Mouse (Mus musculus) embryonic fibroblast, embryonic 13.5 days (primary cell): ENCODE data around the gene Nos3. TPM values are rescaled to one million over a fixed set of nuclear protein-coding genes. Genes with fewer than 3 reads are reported as not detected.
A peak's percentile ranks its signal among the peaks of the same experiment; 100 is the strongest.

Experiments used
- H3K27ac ChIP-seq: 2 replicates; pipeline ENCODE4 v1.5.1; 2012; ENCODE audit warnings: low read length, control low read depth, inconsistent platforms; ENCODE audit not compliant: insufficient read depth
- H3K4me1 ChIP-seq: 2 replicates; pipeline ENCODE4 v1.6.1; 2011; ENCODE audit warnings: low read length; ENCODE audit not compliant: control insufficient read depth, insufficient read depth
- H3K4me3 ChIP-seq: 2 replicates; pipeline ENCODE4 v1.5.1; 2011; ENCODE audit warnings: mild to moderate bottlenecking, control low read depth, low read length; ENCODE audit not compliant: insufficient read depth
- CTCF ChIP-seq: IDR thresholded peaks from 2 replicates; pipeline ENCODE4 v1.5.1; 2011; ENCODE audit warnings: mild to moderate bottlenecking, control low read depth, low read length, moderate library complexity, borderline replicate concordance; ENCODE audit not compliant: insufficient read depth
- POLR2A ChIP-seq: IDR thresholded peaks from 2 replicates; pipeline ENCODE4 v1.6.1; 2011; ENCODE audit warnings: low read depth, mild to moderate bottlenecking, control low read depth, low read length, moderate library complexity
- polyA plus RNA-seq: library from polyadenylated mRNA; stranded (reverse); fragments of >200 nt; gene quantifications from 2 replicates; pipeline ENCODE4 v1.2.4, GENCODE M21; 2011; ENCODE audit warnings: low read depth; ENCODE audit not compliant: missing spikeins, insufficient read length

Nos3 gene
- polyA plus RNA-seq, 1 experiment = not detected

DNA sequence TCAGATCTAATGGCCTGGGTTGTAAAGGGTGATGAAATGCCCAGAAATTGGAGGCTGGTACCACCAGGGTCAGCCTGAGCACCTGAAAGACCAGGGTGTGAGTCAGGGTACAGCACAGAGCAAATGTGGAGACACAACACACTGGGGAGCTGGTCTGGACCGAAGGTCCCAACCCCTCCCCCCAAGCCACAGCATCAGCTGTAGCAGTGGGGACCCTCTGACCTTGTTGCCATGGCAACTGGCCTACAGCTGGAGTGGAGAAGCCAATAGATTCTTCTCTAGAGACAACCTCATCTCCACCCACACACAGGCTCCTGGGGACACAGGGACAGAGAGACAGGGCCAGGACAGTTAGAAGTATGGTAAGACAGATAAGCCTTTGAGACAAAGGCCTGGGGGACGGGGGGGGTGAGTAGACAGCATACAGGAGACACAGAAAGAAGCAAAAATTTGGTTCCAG is 20.6 kb upstream of the Nos3 start:
- Histone ChIP-seq H3K4me3 (no peak overlapping the region), H3K27ac (no peak overlapping the region), H3K4me1 (peaks cover 3% of the 10 kb centered on the region; the same call in 1 of the 2 replicates)
- TF ChIP-seq CTCF = no peak
- TF ChIP-seq POLR2A = no peak

GRCm38 (mm10) chr5:24344477-24345051 is 20.0 kb upstream of the Nos3 start:
- Histone ChIP-seq H3K4me1 (peaks cover 3% of the 10 kb centered on the region; the same call in 1 of the 2 replicates), H3K27ac (no peak overlapping the region), H3K4me3 (no peak overlapping the region)
- no peak for TF ChIP-seq CTCF
- TF ChIP-seq POLR2A = no peak

GRCm38 (mm10) chr5:24346313-24346712 is 18.3 kb upstream of the Nos3 start:
- Histone ChIP-seq H3K4me1 (peaks cover 3% of the 10 kb centered on the region; the same call in 1 of the 2 replicates), H3K27ac (no peak overlapping the region), H3K4me3 (no peak overlapping the region)
- no peak for TF ChIP-seq POLR2A
- TF ChIP-seq CTCF = no peak

DNA sequence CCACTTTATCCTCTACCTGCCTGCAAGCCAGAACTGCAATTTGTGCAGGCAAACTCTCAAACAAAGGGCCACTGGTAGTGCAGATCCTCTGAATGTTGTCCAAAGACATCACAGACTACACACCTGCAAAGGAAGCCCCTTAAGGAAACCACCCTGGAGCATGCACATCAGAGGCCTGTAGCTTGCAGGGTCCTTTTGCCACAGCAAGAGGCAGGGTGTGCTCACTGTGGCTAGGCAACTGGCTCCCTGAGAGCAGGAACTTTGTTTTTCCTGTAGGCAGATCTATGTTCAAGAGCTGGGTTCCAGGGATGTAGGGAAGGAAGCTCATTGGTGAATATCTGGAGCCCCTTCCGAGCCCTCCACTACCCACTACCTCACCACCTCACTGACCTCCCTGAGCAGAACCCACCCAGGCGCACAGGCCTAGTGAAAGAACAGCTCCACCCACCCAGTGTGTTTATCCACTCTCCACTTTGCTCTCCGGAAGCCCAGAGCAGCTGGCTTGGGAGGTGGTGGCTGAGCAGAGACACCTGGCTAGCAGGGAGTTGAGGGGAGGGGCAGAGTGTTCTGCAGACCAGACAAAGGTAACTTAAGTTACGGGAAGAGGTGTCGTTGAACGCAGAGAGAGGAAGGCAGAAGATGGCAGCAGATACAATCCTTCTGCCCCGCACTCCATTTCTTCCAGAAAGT is 17.3 kb upstream of the Nos3 start:
- TF ChIP-seq POLR2A (no peak), CTCF (no peak)
- Histone ChIP-seq H3K4me3 (no peak overlapping the region), H3K27ac (no peak overlapping the region), H3K4me1 (peaks cover 3% of the 10 kb centered on the region; the same call in 1 of the 2 replicates)

DNA sequence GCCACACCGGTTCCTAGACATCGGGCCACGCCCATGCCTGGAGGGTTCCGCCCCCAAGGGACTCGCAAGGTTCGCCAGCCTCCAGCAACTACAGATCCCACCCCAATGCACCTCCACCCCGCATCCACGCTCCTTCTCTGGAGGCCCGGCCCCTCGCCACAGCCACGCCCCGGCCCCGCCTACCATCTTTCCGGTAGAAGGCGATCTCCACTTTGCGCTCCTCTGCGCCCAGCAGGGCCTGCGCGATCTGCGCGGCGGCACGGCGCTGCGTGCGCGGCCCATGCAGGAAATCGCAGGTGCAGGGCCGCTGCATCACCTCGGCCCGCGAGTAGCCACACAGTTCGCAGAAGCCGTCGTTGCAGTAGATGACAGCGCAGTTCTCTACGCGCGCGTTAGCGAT is 16.5 kb upstream of the Nos3 start:
- no peak for TF ChIP-seq CTCF
- Histone ChIP-seq H3K4me1 (peaks cover 3% of the 10 kb centered on the region; the same call in 1 of the 2 replicates), H3K27ac (no peak overlapping the region), H3K4me3 (peak overlapping the region; percentile 10; the same call in 1 of the 2 replicates)

DNA sequence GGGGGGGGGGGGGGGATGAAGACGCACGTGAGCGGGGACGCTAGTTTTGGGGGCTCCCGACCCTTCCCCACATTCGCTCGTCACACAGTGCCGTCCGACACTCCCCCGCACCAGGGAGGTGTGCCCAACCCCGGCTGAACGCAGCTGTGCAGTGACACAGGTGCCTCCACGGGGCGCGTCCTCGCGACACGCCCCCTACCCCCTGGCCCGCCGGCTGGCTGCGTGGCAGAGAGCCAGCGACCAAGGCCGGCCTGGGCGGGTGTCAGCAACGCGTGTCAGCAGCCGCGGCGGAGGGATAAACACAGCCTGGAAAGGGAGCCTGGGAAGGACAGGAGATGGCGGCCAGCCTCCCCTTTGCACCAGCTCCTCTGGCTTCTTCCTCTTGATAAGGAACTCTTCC is 16.1 kb upstream of the Nos3 start:
- no peak overlapping the region for H3K27ac ChIP-seq
- H3K4me1 ChIP-seq = peaks cover 3% of the 10 kb centered on the region; the same call in 1 of the 2 replicates
- TF ChIP-seq CTCF (no peak), POLR2A (no peak)
- peak overlapping the region; percentile 10; the same call in 1 of the 2 replicates for H3K4me3 ChIP-seq

DNA sequence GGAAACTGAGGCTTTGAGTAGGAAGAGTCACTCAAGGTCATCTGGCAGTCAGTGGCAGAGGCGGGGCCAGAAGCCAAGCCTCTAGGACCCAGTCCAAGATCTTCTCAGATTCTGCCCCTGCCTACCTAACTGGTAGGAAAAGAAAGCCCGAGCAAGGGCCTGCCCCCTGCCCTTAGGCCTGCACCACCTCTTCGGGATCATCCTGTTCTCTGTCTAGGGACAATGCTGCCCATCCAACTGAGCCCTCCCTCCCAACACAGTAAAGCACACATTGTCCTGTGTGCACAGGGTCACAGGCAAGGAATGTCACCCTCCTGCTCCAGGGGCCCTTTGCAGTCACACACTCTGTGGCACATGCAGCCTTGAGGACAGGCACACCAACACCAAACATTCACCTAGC is 14.5 kb upstream of the Nos3 start:
- Histone ChIP-seq H3K4me3 (no peak overlapping the region), H3K27ac (no peak overlapping the region), H3K4me1 (peaks cover 3% of the 10 kb centered on the region; the same call in 1 of the 2 replicates)
- TF ChIP-seq CTCF (no peak), POLR2A (no peak)

GRCm38 (mm10) chr5:24350531-24351250 is 13.9 kb upstream of the Nos3 start:
- no peak for TF ChIP-seq POLR2A
- Histone ChIP-seq H3K27ac (no peak overlapping the region), H3K4me3 (peak overlapping the region; percentile 39; the same call in 1 of the 2 replicates), H3K4me1 (peaks cover 3% of the 10 kb centered on the region; the same call in 1 of the 2 replicates)

DNA sequence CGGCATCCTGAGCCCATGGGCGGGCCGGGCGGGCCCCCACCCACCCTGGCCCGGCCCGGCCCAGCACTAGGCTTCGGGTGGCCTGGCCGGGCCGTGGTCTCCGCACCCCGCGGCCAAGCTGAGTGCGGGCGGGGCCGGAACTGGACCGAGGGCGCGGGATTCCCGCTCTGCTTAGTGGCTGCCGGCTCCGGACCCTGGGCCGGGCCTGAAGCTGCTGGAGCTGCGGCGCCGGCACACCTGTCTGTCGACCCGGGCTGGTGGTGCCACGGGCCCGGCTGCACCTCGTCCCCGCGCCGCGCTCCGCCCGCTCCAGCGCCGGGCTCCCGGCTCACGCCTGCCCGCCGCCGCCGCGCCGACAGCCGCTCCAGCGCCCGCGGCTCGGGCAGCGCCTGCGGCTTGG is 13.3 kb upstream of the Nos3 start, which contains the start of gene Kcnh2:
Gene Kcnh2, minus strand, starts transcription at position 327 of the 400 bp plus-strand sequence.
- TF ChIP-seq POLR2A (no peak), CTCF (no peak)
- H3K4me1 ChIP-seq = peaks cover 3% of the 10 kb centered on the region; the same call in 1 of the 2 replicates

DNA sequence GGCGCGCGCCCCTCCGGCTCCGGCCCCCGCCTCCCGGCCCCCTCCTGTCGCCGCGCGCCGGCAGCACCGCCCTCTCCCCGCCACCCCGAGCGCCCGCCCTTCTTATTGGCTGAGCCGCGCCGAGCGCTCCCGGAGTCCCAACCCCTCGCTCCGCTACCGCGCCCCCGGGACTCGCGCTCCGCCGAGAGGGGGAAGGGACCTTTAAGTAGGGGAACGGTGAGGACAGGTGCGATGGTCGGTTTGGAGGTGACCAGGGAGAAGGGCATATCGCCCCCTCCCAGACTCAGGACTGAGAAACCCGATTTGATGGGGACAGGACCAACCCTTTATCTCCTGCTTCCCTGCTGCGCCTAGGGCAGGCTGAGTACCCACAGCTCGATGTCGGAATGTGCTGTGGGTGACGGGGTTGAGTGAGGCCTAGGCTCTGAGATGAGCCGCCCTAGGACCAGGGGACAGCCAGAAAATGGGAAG is 12.9 kb upstream of the Nos3 start:
- H3K4me3 ChIP-seq = peak overlapping the region; percentile 35
- H3K4me1 ChIP-seq = peaks cover 3% of the 10 kb centered on the region; the same call in 1 of the 2 replicates
- no peak overlapping the region for H3K27ac ChIP-seq
- no peak for TF ChIP-seq POLR2A
- TF ChIP-seq CTCF = no peak

More for the DNA sequence above, 13.3 kb upstream of the Nos3 start, which contains the start of gene Kcnh2:
- Histone ChIP-seq H3K27ac (no peak within 1 kb of the TSS), H3K4me3 (peak within 1 kb of the TSS; percentile 39)
